Mouse (Mus musculus) layer of hippocampus, postnatal 10 days (tissue): ENCODE measurements around the gene Bzw1. TPM values are rescaled to one million over a fixed set of nuclear protein-coding genes. Genes with fewer than 3 reads are reported as not detected.
A peak's percentile ranks its signal among the peaks of the same experiment; 100 is the strongest.

Experiments used
- DNase-seq, 2 experiments: peaks; one replicate each; pipeline ENCODE4 v3.0.0; 2021; ENCODE audit warnings: low spot score in 2 of 2
- total RNA-seq, 2 experiments: library from RNA; stranded (reverse); gene quantifications; 2 replicates each; pipeline ENCODE4 v1.2.3; 2021

Bzw1 gene
- total RNA-seq, 2 experiments from 2014 or later, result 229 to 234 TPM

DNA sequence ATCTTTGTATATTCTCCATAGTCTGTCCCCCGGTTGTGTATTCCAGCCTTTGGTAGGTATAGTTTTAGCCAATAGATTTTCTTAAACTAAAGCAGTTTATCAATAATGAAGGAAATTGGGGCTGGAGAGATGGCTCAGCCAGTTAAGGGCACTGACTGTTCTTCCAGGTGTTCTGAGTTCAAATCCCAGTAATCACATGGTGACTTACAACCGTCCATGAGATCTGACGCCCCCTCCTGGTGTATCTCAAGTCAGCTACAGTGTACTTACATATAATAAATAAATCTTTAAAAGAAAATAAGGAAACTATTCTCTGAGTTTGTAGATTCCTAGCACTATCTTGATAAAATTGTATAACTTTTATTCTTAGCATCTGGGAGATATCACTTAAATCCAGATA, 2.6 kb downstream of the Bzw1 start:
- DNase-seq, result no peak

DNA sequence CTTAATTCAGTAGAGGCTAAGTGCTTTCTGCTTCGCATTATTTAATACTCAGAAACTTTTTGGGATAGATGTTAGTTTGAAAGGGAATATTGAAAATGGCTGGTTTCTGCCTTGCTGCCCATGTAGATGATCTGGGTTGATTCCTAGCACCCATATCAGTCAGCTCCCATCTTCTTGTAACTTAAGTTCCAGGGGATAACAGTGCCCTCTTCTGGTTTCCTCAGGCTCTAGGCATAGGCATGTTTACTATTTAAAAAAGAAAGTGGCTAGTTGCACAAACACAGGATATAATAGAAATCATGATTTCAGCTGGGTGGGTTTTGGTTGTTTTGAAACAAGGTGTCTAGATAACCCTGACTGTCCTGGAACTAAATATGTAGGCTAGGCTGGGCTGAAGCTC, 3.5 kb downstream of the Bzw1 start:
- no peak for DNase-seq

DNA sequence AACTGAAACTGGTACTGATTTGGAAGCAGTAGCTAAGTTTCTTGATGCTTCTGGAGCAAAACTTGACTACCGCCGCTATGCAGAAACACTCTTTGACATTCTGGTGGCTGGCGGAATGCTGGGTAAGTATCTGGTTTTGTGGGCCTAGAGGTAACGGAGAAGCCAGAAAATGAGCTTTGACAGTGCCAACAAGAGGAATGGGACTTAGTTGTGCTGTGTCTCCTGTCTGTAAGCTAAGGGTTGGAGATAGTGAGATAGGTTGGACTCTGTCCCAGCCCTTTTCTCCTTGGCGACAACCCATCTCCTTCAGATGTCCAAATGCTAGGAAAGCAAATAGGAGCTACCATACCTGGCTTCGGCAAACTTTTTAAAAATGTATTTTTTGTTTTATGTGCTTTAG, 5.0 kb downstream of the Bzw1 start:
- no peak for DNase-seq

DNA sequence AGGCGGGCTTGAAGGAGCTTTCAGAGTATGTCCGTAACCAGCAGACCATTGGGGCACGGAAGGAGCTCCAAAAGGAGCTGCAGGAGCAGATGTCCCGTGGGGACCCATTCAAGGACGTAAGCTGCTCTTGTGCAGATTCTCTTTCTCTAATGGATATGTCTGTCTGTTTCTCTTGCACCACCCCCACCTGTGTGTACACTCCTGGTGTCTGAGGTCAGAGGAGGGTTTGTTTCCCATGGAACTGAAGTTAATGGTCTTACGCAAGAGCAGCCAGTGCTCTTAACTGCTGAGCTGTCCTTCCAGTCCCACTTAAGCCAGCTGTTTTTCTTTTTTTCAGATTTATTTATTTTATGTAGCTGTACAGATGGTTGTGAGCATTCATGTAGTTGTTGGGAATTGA, 8.7 kb downstream of the Bzw1 start:
- DNase-seq, result no peak

DNA sequence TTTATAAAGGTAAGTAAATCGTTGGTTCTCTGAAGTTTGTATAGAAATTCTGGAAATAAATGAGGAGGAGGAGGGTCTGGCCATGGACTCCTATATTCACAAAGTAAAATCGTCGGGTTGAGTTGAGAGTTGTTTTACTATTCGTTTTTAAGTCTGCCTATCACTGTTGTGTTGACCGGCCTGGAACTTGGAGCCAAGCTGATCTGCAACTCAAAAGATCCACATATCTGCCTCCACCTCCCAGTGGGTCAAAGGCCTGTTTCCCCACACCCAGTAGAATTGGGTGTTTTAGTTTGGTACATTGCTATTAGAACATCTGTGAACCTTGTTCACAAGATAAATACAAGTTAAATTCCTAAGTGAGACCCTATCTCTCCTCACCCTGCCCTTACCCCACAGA, 11.0 kb downstream of the Bzw1 start:
- DNase-seq, result no peak

DNA sequence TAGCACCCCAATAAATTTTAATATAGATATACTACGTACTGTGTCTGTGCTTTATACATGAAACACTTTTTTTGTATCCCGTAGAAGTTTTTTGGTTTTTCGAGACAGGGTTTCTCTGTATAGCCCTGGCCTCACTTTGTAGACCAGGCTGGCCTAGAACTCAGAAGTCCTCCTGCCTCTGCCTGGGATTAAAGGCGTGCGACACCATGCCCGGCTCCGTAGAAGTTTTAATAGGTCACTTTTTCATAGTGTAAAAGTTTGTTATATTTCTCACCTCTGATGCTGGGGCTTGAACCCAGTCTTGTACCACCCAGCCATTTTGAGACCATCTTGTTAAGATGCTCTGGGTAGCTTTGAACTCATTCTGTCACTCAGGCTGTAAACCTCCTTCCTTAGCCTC, 14.6 kb downstream of the Bzw1 start:
- no peak for DNase-seq

DNA sequence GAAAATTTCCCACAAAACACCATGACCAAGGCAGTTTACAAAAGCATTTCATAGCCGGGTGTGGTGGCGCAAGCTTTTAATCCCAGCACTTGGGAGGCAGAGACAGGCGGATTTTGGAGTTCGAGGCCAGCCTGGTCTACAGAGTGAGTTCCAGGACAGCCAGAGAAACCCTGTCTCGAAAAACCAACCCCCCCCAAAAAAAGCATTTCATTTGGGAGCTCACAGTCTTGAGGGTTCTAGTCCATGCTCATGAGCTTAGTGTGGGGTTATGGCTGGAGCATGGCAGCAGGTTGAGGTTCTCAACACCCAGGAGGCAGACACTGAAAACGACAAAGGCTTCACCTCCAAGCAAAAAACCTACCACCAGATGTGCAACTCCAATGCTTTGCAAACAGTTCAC, 15.4 kb downstream of the Bzw1 start:
- no peak for DNase-seq

DNA sequence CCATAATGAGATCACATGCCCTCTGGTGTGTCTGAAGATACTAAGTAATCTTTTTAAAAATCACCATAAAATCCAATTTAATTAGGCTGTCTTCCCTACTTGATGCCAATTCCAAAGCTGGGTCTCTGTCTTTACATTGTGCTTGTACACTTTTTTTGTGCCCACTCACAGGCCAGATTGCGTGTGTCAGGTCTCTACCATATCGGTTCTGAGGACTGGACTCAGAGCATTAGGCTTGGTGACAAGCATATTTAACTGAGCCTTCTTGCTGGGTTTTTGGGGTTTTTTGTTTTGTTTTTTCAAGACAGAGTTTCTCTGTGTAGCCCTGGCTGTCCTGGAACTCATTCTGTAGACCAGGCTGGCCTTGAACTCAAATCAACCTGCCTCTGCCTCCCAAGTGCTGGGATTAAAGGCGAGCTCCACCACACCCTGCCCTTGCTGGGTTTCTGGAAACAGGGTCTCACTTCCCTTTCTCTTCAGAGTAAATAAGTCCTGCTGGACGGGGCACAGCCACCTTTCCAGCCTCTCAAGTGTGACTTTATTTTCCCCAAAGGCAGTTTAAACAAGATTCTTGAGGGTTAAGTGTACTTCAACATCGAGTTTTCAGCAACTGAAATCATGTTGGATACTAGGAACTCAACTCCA, 17.0 kb downstream of the Bzw1 start:
- no peak for DNase-seq

DNA sequence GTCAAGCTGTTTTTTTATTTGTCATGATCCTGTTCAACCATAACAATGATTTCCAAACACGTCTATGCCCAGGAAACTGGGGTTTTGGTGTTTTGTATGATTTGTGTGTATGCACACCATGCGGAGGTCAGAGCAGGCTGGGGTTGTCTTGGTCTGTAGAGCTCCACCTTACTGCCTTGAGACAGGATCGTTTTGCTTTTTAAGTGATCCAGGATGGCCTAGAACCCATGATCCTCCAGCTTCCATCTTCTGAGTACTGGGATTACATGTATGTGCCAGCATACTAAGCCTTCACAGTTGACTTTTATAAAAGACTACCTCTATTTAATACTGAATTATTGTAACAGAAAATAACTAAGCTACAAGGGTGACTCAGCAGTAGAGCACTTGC, 17.5 kb downstream of the Bzw1 start:
- no peak for DNase-seq

DNA sequence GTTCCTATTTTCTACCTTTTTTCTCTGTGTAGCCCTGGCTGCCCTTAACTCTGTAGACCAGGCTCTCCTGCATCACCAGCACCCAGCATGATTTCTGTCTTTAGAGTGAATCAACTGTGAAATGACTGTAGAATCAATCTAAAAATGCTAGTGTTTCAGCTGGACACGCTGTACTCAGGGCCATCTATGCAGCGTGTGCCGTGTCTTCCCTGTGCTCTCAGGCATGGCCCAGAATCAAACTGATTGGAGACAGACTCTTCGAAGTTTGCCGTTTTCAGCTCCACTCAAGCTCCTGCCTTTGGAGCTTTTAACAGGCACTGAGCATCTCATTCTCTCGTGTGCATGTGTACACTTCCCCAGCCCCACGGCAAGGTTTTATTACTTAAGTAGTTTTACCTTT, 18.1 kb downstream of the Bzw1 start:
- DNase-seq, result no peak

DNA sequence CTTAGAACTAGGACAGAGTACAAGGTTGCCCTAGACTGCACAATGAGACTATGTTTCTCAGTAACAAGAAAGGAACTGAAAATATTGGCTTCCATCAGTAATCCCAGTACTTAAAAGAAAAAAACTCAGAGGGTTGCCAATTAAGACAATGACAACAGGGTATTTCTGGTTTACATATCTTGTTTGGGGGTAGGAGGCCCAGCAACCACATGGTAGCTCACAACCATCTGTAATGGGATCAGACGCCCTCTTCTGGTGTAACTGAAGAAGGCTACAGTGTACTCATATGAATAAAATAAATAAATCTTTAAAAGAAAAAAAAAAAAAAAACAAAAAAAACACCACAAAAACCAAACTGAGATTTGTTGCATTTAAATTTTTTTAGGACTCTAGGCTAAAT, 22.7 kb downstream of the Bzw1 start:
- DNase-seq, result no peak

DNA sequence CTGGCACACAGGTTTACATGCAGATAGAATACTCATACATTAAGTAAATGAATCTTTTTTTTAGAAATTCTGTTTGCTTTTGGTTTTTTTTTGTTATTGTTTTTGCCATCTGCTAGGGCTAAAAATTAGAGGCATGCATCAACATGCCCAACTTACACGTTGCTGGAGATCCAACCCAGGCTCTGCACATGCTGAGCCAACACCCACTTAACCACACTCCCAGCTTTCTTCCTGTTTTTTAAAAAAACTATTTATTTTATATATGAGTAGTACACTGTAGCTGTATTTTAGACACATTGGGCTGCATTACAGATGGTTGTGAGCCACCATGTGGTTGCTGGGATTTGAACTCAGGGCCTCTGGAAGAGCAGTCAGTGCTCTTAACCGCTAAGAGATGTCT, 23.4 kb downstream of the Bzw1 start:
- no peak for DNase-seq

DNA sequence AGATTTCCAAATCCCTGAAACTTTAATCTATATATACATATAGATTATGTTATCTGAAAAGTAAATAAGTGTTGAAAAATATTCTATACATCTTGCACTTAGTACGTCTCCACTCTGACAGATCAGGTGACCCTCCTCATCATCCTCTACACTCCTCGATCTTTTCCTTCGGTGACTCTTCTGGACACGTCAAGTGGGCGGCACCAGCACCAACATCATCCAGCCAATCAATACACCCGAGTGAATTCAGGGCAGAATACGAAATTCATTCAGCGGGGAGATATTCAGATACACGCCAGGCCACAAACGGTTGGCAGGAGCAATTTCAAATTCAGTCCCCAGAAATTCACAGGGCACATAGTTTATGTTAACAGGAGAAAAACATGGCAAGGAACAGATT, 27.3 kb downstream of the Bzw1 start:
- DNase-seq, result no peak

DNA sequence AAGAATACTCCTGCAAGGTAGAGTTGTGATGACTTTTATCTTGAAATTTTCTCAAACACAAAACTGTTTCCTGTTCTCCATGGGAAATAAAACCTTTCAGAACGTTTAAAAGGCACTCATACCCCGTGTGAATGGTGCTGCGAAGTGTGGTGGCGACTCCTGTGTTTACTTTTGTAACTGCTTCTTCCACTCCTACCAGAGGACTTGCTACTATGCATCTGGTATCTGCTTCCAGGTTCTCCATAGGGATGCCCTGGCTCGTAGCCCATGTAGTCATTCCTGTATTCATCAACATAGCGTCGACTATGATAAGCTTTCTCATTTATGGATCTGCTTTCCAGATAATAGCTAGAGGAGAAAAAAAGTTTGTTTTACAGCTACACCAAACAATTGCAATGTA, 28.3 kb downstream of the Bzw1 start:
- no peak for DNase-seq

DNA sequence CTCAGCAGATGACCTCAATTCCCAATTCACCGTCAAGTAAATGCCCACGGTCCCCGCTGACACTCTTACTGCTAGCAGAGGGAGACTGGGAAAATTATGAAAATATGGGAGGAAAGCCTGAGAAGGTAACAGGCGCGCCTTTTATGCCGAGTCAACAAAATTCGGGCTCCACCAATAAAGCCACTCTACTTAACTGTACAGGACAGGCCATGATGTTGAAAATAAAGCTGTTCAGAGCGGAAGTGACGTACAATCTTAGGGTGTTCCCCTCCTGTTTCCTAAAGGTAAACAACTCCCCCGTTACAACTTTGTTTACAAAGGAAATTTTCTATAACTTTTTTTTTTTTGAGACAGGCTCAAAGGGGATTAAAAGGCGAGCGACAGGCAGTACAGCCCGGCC, 30.2 kb downstream of the Bzw1 start:
- DNase-seq, result no peak

DNA sequence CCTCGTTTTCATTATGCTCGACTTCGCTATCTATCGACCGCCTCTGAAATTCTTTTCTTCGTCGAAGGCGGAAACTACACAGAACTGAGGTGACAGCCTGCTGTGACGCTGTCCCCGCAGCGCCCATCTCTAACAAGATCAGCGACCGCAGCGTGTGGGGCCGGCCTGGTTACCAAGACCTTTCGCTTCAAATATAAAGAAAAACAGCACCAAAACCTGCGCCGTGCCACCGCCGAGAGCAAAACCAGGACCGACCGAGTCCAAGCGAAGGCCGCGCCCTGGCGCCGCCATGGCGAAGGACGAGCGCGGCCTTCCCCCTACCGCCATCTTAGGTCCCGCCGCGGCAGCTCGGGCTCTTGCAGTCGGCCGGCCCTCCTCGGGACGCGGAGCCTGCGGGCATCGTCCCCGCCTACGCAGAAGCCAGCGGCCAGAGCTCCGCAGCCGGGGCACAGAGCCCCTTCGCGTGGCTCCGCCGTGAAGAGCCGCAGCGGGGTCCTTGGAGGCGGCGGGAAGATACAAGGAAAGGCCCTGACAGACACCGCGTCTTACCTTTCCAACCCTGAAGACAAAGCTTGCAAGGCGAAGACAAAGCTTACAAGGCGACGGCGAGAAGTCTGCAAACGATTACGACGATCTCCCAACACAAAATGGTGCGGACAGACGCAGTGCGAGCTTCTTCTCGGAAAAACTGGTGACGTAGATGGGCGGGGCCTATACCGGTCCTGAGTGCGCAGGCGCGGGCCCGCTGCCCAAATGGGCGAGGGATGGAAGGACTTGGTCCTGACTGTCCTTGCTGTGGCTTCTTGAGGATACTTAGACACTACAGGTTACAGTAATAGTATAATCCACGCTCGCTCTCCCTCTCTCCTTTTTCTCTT, 30.9 kb downstream of the Bzw1 start, which contains the start of gene Clk1:
Clk1 (minus strand) TSS at position 696 of the 878 bp plus-strand sequence.
- DNase-seq, result peak; percentile 99

DNA sequence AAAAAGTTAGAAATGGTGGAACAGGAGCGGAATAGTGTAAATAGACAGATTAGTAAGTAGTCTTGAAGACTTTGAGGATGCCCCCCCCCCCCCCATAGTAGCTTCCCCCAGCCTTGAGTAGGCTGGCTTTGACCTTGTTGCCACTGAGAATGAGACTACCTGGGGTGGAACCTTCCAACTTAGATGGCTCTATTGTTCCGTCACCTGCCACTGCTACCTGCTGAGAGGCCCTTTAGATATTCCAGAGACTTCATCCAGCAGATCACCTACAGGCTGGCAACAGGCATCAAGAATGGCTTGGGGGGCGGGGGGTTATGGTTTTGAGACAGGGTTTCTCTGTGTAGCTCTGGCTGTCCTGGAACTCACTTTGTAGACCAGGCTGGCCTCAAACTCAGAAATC, 31.9 kb downstream of the Bzw1 start:
- no peak for DNase-seq

DNA sequence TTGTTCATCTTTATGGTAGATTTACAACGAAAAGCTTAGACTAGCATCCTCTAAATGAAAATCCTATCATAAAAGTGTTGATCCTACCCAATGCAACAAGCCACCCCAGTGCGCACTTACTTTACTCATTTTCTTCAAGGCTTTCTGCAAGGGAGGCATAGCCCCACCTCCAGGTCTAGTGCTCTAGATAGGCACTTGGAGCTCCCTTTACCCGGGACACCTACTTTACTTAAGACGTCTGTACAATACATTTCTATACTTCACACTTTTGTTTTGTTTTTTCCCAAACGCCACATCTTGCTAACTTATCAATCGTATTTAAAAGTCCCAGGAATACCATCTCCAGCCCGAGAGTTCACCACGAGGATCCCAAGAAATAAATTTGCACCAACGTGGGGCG, 52.0 kb downstream of the Bzw1 start:
- no peak for DNase-seq

DNA sequence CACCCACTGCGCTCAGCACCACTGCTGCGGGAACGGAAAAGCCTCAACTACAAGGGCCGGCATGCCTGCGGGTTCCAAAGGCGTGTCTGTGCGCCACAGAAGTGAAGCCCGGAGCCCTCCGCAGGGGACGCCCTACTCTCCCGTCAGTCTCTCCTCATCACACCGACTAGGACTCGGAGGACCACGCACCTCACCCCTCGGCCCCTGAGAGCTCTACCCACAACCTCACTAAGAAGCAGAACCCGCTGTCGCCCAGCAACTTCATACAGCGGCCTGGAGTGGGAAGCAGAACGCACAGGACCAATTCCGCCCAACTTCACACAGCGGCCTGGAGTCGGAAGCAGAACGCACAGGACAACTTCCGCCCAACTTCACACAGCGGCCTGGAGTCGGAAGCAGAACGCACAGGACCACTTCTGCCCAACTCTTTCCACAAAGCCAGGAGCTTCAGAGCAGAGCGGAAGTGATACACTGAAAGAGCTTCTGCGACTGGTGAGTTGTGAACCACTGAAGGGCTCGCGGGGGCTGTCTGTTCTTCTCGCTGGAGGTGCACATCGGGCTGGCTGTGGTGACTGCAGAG, 52.5 kb downstream of the Bzw1 start, which contains the start of the genes Nif3l1 and Ppil3:
Nif3l1 (plus strand) TSS at position 9 of the 580 bp plus-strand sequence.
Ppil3 (minus strand) TSS at position 344 of the 580 bp plus-strand sequence.
- DNase-seq, result peak; percentile 84 to 90

DNA sequence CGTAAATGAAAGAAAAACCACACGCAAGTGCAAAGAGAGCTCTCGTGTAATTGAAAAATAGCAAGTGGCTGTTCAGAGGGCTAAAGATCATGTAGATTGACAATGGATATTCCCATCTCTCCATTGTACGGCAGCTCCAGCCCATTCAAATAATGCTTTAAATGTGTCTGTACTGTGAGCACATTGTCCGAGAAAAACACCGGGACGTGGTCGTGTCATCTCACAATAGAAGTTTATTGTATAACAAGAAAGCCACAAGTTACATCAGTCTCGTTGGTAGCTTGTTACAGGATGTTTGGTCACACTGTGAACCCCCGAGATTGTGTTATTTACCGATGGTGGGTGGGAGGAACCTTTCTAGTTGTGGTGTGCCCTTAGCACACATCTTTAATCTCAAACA, 53.2 kb downstream of the Bzw1 start:
- DNase-seq, result no peak

DNA sequence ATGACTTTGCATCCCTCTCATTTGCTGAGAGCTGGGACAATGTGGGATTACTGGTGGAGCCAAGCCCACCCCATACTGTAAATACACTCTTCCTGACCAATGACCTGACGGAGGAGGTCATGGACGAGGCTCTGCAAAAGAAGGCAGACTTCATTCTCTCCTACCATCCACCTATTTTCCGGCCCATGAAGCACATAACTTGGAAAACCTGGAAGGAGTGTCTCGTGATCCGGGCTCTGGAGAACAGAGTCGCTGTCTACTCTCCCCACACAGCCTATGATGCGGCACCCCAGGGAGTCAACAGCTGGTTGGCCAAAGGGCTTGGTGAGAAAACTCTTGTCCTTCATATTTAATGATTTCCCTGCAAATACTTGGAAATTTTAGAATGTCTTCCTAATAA, 55.1 kb downstream of the Bzw1 start:
- DNase-seq, result no peak

DNA sequence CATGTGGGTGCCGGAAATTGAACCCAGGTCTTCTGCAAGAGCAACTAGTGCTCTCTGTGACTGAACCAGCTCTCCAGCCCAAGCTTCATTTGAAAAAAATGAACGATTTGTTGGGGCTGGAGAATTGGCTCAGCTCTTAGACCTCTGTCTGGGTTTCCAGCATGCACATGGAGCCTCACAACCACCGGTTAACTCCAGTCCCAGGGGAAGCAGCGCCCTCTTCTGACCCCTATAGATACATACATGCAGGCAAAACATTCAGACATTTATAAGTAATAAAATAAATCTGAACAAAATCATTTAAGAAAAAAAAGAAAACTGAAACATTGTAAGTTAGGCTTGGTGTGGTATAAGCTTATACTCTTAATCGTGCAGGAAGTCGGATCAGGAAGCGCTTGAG, 55.7 kb downstream of the Bzw1 start:
- no peak for DNase-seq
